Mouse (Mus musculus): Measurements from ENCODE around the gene Zkscan1. TPM values are rescaled to one million over a fixed set of nuclear protein-coding genes. Genes with fewer than 3 reads are reported as not detected.
"Not testable (repeated sequence)": the region's sequence is repeated elsewhere in the genome, so short reads cannot be mapped to it uniquely, and the experiment has no call there.

Zkscan1 gene
- polyA plus RNA-seq, 1 experiment from 2014 or later = 26.1 TPM

DNA sequence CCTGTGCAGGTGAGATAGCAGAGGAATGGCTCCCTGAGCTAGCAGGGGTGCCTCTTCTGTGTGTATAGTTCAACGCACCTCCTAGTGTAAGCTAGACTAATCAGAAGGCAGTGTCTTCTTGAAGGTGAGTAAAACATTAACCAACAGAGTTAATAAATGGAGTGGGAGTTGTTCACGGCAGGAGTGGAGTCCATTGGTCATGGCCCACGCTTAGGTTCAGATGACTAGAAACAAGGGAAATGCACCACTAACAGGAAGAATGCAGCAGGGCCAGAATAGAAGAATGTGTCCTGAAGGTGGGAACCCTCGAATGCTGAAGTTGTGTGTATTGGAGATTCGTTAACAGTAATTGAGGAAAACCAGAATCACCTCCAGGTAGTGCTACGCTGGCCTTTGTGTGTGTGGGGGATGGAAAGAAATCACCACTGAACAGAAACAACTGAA lies 4.2 kb downstream of the Zkscan1 start:
- H3K4me1 ChIP-seq (replicated peaks) = peaks cover 37% of the 10 kb centered on the region
- no peak overlapping the region for H3K9ac ChIP-seq
- no peak overlapping the region for H3K4me3 ChIP-seq
- 68% methylated on average over 6 of the region's 6 CpGs for WGBS
- H3K9me3 ChIP-seq = no peaks in the 10 kb centered on the region
- H3K4me2 ChIP-seq = no peak overlapping the region
- no peak for ATAC-seq (ENCODE audit: low read depth)
- H3K36me3 ChIP-seq = peaks cover 36% of the 10 kb centered on the region
- no peaks in the 10 kb centered on the region for H3K27me3 ChIP-seq
- H3K27ac ChIP-seq (replicated peaks) = no peak overlapping the region

DNA sequence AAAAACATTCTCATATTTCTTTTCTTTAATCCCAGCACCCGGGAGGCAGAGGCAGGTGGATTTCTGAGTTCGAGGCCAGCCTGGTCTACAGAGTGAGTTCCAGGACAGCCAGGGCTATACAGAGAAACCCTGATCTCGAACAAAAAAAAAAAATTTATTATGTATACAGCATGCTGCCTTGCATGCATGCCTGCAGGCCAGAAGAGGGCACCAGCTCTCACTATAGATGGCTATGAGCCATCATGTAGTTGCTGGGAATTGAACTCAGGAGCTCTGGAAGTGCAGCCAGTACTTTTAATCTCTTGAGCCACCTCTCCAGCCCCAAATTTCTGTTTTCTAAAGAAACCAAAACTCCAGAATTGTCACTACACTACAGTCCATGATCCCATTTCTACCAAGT lies 5.4 kb downstream of the Zkscan1 start:
- Histone ChIP-seq H3K4me1 (replicated peaks) (peaks cover 37% of the 10 kb centered on the region), H3K4me2 (no peak overlapping the region), H3K27ac (replicated peaks) (no peak overlapping the region), H3K9ac (no peak overlapping the region), H3K27me3 (no peaks in the 10 kb centered on the region), H3K36me3 (peaks cover 47% of the 10 kb centered on the region), H3K9me3 (no peaks in the 10 kb centered on the region), H3K4me3 (no peak overlapping the region)
- 77% methylated on average over 3 of the region's 3 CpGs for WGBS
- ATAC-seq (ENCODE audit: low read depth) = no peak

DNA sequence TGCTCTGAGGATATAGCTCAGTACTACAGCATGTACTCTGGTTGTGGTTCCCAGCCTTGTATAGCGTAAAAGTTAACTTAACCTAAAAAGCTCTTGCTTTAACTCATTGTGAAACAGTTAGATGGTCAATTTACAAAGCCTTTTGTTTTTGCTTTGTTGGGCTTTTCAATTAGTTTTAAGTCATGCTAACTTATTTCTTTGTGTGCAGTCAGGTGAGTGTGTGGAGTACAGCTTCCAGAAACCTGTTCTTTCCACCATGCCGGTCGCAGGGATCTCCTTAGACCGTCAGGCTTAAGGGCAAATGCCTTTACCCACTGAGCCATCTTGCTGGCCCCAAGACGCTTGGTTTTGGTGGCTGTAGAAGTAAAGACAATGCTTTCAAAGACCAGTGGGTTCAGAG lies 5.9 kb downstream of the Zkscan1 start:
- no peak overlapping the region for H3K4me3 ChIP-seq
- WGBS = 94% methylated on average over 5 of the region's 5 CpGs
- ATAC-seq (ENCODE audit: low read depth) = no peak
- H3K27ac ChIP-seq (replicated peaks) = no peak overlapping the region
- peaks cover 37% of the 10 kb centered on the region for H3K4me1 ChIP-seq (replicated peaks)
- no peaks in the 10 kb centered on the region for H3K9me3 ChIP-seq
- no peaks in the 10 kb centered on the region for H3K27me3 ChIP-seq
- peaks cover 52% of the 10 kb centered on the region for H3K36me3 ChIP-seq
- H3K4me2 ChIP-seq = no peak overlapping the region
- H3K9ac ChIP-seq = no peak overlapping the region

DNA sequence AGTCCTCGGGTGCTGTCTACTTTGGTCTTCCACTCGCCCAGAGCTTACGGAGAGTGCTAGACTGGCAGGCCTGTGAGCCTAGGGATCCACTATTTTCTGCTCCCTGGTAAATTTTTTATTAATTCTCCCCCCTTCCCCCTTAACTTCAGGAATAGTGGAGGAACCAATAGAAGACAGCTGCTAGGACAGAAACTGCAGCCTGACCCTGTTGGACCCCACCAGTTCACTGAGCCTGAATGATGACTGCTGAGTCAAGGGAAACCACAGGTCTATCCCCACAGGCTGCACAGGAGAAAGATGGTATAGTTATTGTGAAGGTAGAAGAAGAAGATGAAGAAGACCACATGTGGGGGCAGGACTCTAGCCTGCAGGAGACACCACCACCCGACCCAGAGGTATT lies 7.9 kb downstream of the Zkscan1 start:
- Histone ChIP-seq H3K36me3 (peaks cover 64% of the 10 kb centered on the region), H3K4me3 (no peak overlapping the region), H3K9ac (no peak overlapping the region), H3K27me3 (no peaks in the 10 kb centered on the region), H3K9me3 (no peaks in the 10 kb centered on the region), H3K4me2 (no peak overlapping the region), H3K27ac (replicated peaks) (no peak overlapping the region), H3K4me1 (replicated peaks) (peaks cover 17% of the 10 kb centered on the region)
- no peak for ATAC-seq (ENCODE audit: low read depth)
- 94% methylated on average over 4 of the region's 4 CpGs for WGBS

DNA sequence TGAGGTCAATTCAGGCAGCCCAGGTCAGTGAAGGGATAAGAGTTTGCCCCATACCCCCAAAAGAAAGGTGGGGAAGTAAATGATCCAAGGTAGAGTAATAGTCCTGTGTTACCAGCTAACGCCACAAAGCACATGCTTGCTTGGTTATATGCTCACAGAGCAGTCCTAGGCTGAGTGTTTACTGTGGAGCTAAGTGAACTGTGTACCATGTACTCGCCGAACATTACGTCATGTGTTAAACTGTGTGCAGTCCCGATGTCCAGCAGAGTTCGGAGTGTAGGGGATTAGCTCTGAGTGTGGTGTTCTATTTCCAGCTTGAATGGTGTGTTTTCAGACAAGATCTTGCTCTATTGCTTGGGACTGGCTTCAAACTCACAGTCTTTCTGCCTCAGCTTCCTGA lies 9.6 kb downstream of the Zkscan1 start:
- no peak overlapping the region for H3K4me3 ChIP-seq
- no peaks in the 10 kb centered on the region for H3K9me3 ChIP-seq
- H3K4me2 ChIP-seq = no peak overlapping the region
- no peak for ATAC-seq (ENCODE audit: low read depth)
- no peak overlapping the region for H3K9ac ChIP-seq
- peaks cover 70% of the 10 kb centered on the region for H3K36me3 ChIP-seq
- H3K4me1 ChIP-seq (replicated peaks) = 0 out of 2 replicates have a peak, but pooled peaks cover under 1% of the 10 kb centered on the region
- H3K27me3 ChIP-seq = no peaks in the 10 kb centered on the region
- H3K27ac ChIP-seq (replicated peaks) = no peak overlapping the region
- 94% methylated on average over 6 of the region's 6 CpGs for WGBS

DNA sequence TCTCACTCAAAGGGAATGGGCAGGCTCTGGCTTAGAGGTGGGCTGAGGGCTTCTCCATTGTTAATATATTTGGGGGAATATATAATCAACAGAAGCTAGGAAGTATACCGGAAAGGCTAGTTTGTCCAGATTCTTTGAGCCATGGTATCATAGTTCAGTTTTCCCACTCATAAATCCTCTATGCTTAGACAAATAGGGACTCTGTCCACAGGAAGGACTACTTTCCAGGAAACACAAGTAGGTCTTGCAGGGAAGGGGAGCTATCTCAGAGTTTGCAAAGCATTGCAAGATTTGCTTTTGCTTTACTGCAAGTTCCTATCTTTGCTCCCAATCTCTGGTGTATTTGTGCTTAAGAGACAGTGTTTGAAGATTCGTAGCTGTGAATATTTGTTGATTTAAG lies 20.1 kb downstream of the Zkscan1 start:
- Histone ChIP-seq H3K27ac (replicated peaks) (no peak overlapping the region), H3K4me2 (no peak overlapping the region), H3K27me3 (no peaks in the 10 kb centered on the region), H3K9me3 (no peaks in the 10 kb centered on the region), H3K36me3 (peaks cover 65% of the 10 kb centered on the region), H3K4me3 (no peak overlapping the region), H3K4me1 (replicated peaks) (no peaks in the 10 kb centered on the region), H3K9ac (no peak overlapping the region)
- no peak for ATAC-seq (ENCODE audit: low read depth)
- 95% methylated on average over 2 of the region's 2 CpGs for WGBS

DNA sequence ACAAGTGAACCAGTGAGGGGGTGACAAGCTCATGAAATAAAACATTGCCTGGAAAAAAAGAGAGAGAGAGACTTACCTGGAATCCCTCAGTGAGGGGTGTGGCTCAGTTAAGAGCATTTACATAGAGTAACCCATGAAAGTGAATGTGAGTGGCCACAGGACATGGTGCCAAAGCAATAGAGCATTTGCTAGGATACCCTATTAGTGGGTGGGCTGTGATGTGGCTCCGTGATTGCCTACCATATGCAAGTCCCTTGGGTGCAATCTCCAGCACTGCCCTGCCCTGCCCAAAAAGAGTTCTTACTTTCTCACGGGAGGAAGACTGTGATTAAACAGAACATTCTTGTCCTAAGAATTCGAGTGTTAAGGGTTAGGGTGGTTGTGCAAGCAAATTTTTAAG lies 22.2 kb downstream of the Zkscan1 start:
- H3K36me3 ChIP-seq = peaks cover 43% of the 10 kb centered on the region
- WGBS = 60% methylated on average over 3 of the region's 3 CpGs
- no peak overlapping the region for H3K4me3 ChIP-seq
- ATAC-seq (ENCODE audit: low read depth) = no peak
- H3K9me3 ChIP-seq = no peaks in the 10 kb centered on the region
- H3K9ac ChIP-seq = no peak overlapping the region
- H3K4me2 ChIP-seq = no peak overlapping the region
- H3K4me1 ChIP-seq (replicated peaks) = no peaks in the 10 kb centered on the region
- H3K27me3 ChIP-seq = no peaks in the 10 kb centered on the region
- H3K27ac ChIP-seq (replicated peaks) = no peak overlapping the region

DNA sequence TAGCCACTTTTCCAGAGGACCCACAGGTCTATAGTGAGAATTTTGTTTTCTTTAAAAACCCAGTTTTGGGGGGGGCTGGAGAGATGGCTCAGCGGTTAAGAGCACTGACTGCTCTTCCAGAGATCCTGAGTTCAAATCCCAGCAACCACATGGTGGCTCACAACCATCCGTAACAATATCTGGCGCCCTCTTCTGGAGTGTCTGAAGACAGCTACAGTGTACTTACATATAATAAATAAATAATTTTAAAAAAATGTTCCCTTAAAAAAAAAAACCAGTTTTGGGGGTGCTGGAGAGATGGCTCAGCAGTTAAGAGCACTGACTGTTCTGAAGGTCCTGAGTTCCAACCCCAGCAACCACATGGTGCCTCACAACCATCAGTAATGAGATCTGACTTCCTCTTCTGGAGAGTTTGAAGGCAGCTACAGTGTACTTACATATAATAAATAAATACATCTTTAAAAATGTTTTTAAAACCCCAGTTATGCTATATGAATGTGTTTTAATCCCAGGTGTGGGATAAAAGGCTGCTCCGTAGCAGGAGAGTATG lies 25.0 kb downstream of the Zkscan1 start:
- not testable (repeated sequence) for H3K9me3 ChIP-seq; H3K4me1 ChIP-seq (replicated peaks); H3K4me3 ChIP-seq; ATAC-seq (ENCODE audit: low read depth); H3K27me3 ChIP-seq; H3K9ac ChIP-seq; H3K27ac ChIP-seq (replicated peaks); H3K4me2 ChIP-seq
- H3K36me3 ChIP-seq = peaks cover 17% of the 10 kb centered on the region
- WGBS = 65% methylated on average over 4 of the region's 4 CpGs

DNA sequence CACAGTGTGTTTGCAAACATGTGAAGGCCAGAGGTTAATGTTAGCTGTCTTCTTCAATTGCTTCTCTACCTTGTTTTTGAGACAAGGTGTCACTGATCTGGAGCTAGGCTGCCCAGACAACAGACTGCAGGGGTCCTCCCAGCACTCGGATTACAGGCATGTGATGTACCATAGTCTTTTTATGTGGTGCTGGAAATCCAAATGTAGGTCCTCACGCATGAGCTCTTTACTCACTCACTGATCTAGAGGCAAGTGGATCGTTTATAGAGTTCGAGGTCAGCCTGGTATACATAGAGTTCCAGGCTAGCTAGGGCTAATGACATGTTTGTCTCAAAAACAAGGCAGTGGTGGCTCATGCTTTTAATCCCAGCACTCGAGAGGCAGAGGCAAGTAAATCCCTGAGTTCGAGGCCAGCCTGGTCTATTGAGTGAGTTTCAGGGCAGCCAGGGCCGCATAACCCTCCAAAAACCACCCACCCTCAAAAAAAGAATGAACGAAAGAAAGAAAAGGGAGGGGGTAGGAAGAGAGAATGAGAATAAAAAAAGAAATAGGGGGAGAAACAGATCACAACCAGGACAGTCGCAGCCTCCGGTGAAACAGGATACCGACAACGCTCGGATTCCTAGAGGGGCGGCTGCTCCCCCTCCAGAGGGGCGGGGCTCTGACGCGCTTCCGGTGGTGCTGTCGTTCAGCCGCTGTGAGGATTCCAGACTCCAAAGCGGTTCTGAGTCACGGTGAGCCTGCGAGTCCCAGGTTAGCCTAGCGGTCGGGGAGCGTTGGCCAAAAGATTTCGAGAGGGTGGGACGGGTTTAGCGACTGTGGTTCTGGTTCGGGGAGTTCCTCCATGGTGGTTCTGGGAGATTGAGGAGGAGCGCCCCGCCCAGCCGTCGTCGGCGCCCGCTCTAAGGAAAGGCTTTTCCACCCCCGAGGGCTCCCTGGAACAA lies 31.6 kb downstream of the Zkscan1 start, which contains the start of gene Zscan21:
Zscan21 (plus strand) TSS at position 649 of the 944 bp plus-strand sequence.
- ATAC-seq (ENCODE audit: low read depth) = peak; percentile 96
- Histone ChIP-seq H3K4me3 (peak within 1 kb of the TSS; percentile 66), H3K27ac (replicated peaks) (peak within 1 kb of the TSS; percentile 92), H3K27me3 (no peaks in the 10 kb centered on the region), H3K4me2 (peak within 1 kb of the TSS; percentile 71), H3K36me3 (peaks cover 17% of the 10 kb centered on the region), H3K9me3 (no peaks in the 10 kb centered on the region), H3K4me1 (replicated peaks) (peaks cover 27% of the 10 kb centered on the region), H3K9ac (peak within 1 kb of the TSS; percentile 85)
- WGBS = 8% methylated on average over 38 of the region's 38 CpGs

DNA sequence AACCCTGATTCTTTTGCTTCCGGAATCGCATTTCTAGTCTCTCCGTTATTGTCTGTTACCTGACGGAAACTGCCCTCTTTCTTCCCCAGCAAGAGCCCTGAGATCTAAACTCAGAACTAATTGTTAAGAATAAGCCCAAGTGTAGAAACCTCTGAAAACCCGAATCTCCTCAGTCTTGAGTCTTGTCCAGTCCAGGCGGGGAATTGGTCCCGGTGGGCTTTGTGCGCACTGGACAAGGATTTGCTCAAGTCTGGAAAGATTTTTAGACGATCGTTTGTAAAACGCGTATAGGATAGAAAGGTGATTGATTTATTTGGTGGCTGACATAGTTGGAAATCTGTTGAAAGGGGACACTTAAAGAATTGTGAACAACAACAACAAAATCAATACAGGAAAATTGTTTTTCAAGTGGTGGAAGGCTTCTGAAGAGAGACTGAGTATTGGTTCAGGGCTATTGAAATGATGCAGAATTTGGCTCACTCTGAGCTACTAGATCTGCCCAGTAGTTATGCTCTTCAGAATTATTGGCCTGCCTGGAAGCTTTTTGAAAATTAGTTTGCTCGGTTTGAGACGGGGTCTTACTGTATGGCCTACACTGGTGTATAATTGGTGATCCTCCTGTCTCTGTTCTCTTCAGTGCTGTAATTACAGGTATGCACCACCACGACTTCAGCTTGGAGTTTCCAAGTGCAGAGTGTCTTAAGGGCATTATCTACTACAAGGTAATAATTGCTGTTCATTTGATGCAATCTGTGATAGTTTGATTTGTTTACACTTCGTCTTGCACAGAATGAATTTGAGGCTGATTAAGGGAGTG lies 32.5 kb downstream of the Zkscan1 start:
- peak overlapping the region; percentile 71 for H3K4me2 ChIP-seq
- no peaks in the 10 kb centered on the region for H3K27me3 ChIP-seq
- peak; percentile 66 for ATAC-seq (ENCODE audit: low read depth)
- H3K36me3 ChIP-seq = peaks cover 21% of the 10 kb centered on the region
- 11% methylated on average over 16 of the region's 16 CpGs for WGBS
- peaks cover 27% of the 10 kb centered on the region for H3K4me1 ChIP-seq (replicated peaks)
- peak overlapping the region; percentile 92 for H3K27ac ChIP-seq (replicated peaks)
- H3K4me3 ChIP-seq = peak overlapping the region; percentile 66
- no peaks in the 10 kb centered on the region for H3K9me3 ChIP-seq
- peak overlapping the region; percentile 85 for H3K9ac ChIP-seq

DNA sequence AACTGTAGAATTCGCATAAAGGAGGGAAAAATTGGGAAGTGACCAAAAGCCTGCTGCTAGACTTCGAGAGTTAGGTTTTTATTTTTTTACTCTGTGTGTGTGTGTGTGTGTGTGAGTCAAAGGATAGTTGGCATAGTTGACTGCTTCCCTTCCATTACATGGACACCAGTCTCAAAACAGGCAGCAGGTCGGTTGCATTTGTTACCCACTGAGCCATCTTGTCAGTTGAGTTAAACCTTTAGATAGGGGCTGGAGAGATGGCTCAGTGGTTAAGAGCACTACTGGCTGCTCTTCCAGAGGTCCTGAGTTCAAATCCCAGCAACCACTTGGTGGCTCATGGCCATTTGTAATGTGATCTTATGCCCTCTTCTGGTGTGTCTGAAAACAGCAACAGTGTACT lies 33.2 kb downstream of the Zkscan1 start:
- 91% methylated on average over 3 of the region's 3 CpGs for WGBS
- H3K9ac ChIP-seq = peak overlapping the region; percentile 85

More for the DNA sequence above, 33.2 kb downstream of the Zkscan1 start:
- peaks cover 27% of the 10 kb centered on the region for H3K36me3 ChIP-seq
- ATAC-seq (ENCODE audit: low read depth) = no peak
- H3K4me3 ChIP-seq = peak overlapping the region; percentile 66
- peak overlapping the region; percentile 71 for H3K4me2 ChIP-seq
- H3K9me3 ChIP-seq = no peaks in the 10 kb centered on the region
- no peaks in the 10 kb centered on the region for H3K27me3 ChIP-seq
- H3K27ac ChIP-seq (replicated peaks) = peak overlapping the region; percentile 92
- H3K4me1 ChIP-seq (replicated peaks) = peaks cover 27% of the 10 kb centered on the region
